Mouse (Mus musculus) testis, adult 2 months (tissue): ENCODE measurements around the gene Pdzd7.

Source experiments
- CTCF ChIP-seq: fragments of 200-500 bp; IDR thresholded peaks from 2 replicates; pipeline ENCODE4 v1.5.1; 2012; ENCODE audit warnings: low read depth, mild to moderate bottlenecking, inconsistent platforms, low read length, moderate library complexity; ENCODE audit not compliant: control insufficient read depth, insufficient read depth, insufficient replicate concordance
- POLR2A ChIP-seq: fragments of 200-500 bp; IDR thresholded peaks from 2 replicates; pipeline ENCODE4 v1.6.1; 2012; ENCODE audit warnings: low read depth, mild to moderate bottlenecking, inconsistent platforms, low read length, moderate library complexity; ENCODE audit not compliant: control insufficient read depth

GRCm38 (mm10) chr19:45075323-45076035 lies 30.0 kb upstream of the Pdzd7 start:
- TF ChIP-seq POLR2A (no peak), CTCF (no peak)
